Mouse (Mus musculus) layer of hippocampus, postnatal 10 days (tissue): ENCODE data around the gene Cmtm8. TPM values are rescaled to one million over a fixed set of nuclear protein-coding genes. Genes with fewer than 3 reads are reported as not detected.

ENCODE experiments used
- DNase-seq, 2 experiments: peaks; one replicate each; pipeline ENCODE4 v3.0.0; 2021; ENCODE audit warnings: low spot score in 2 of 2
- long read RNA-seq: library from polyadenylated mRNA; stranded (forward); transcript quantifications from one replicate; pipeline ENCODE4 v2.0.0, GENCODE M21; 2023
- total RNA-seq, 2 experiments: library from RNA; stranded (reverse); gene quantifications; 2 replicates each; pipeline ENCODE4 v1.2.3; 2021

Gene Cmtm8
- 1 to 10 TPM; 1.7 to 2.9 TPM for total RNA-seq
- long read RNA-seq, partial matches to known transcripts = 0 of 3 reads
- long read RNA-seq, other reads (novel, unspliced or antisense) = 0 of 3 reads

DNA sequence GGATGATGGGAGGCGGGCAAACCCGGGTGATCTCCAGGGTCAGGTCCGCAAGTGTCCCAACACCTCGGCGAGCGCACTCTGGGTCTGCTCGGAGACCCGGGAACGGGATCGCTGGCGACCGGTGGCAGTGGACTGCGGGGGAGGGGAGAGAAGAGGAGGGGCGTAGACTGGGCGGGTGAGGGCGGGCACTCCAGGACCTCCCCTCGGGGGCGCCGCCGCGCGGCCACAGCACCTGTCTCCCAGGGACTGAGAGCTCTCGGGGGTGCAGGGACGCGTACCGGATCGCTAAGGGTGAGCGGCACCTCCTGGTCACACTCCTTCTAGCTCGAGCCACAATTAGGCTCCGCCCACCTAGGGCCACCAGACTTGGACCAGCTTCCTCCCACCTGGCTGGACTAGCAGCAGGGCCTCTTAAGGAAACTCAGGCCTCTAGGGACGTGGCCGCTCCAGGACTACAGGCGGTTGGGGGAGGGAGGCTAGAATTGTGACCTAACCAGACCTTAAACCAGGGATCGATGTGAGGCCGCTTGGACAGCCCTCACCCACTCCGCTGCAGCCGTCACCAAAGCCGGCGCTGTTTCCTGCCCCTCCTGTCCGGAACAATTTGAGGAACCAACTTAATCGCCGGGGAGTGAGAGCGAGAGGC is at the start of gene Cmtm8:
TSS of gene Cmtm8 (minus strand) at position 140 of the 646 bp plus-strand sequence.
- peak; percentile 50 to 53 for DNase-seq

DNA sequence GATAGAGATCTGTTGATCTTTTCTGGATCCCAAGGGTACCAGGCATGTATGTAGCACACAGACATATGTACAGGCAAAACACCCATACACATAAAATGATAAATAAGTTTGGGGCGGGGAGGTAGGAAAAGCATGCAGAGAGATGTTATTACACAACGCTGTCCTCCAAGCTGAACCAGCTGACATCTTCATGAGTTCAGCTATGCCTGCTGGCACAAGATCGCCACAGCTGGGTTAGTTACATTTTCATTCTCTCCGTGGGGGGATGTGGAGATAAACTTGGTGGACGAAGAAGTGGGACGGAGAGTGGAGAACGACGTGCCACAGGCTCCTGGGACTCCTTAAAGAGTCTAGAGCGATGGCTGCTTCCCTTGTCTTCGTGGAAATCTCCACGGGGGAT is 49.0 kb upstream of the Cmtm8 start:
- no peak for DNase-seq

DNA sequence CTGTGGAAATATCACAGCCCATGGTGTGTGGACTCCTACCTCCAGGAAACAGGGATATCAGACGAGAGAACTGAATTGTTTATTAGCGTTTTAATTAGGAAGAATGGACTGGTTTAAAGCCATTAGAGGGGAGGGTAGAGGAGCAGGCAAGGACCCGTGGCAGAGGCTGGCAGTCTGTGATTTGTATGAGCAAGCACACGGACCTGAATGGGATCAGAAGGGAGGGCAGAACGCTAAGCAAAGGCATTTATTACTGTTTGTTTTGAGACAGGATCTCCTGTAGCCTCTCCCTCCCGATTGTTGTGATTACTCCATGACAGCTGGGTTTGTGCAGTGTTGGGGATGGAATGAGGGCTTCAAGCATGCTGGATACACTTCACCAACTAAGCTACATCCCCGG is 46.4 kb upstream of the Cmtm8 start:
- DNase-seq = no peak

DNA sequence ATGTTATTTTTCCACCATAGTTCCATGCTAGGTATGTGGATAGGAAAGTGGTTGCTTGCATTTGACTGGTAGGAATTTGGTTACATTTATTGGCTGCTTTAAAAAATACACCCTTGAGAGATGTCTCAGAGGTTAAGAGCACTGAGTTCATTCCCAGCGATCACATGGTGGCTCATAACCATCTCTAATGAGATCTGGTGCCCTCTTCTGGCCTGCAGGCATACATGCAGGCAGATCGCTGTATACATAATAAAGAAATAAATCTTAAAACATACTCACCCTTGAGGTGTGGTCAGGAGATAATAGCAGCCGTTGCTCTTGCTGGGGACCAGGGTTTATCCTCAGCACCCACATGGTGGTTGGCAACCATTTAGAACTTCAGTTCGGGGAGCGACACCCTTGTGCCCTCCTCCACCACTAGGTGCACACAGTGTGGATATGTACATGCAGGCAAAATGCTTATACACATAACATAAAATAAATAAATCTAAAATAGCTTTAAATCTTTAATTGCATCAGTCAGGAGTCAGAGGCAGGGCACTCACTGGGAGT is 45.0 kb upstream of the Cmtm8 start:
- DNase-seq = no peak

DNA sequence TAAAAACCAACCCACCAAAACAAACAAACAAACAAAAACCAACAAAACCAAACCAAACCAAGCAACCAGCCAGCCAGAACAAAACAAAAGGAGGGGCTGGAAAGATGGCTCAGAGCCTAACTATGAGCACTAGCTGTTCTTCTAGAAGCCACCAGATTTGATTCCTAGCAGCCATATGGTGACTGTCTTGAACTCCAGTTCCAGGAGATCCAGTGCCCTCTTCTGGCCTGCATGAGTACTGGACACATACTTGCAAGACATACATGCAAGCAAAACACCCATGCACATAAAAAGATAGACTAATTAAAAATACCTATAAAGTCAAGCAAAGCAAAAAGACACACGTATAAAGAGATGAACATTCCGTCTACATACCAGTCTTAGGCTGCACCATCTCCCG is 43.7 kb upstream of the Cmtm8 start:
- peak; percentile 14 to 29 for DNase-seq

DNA sequence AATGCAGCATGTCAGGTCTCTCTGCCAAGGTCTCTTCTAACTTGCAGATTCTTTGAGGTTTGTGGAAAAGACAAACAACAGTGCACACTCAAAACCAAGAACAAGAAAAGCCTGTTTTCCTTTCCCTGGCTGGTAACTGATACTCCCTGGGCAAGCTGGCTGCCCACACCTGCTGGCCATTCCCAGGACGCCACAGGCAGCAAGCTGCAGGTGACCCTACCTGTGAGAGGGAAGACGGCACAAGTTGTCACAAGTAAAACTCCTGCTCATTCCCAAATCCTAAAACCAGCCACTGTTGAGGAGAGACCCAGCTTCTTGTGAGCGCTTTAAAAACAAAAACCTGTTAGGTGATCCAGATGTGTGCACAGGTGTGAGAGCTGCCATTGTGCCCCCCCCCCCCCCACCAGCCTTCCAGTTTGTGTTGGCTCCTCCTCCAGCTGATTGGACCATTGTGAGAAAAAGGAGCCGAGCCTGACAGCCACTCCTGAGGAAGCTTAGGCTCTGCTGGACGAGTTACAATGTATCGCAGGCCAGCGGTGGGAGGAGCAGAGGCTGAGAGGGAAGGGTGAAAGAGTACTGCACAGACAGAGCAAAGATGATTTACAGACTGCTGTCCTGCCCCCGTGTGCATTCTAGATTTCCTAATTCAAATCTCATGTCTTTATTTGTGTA is 42.2 kb upstream of the Cmtm8 start:
- no peak for DNase-seq

DNA sequence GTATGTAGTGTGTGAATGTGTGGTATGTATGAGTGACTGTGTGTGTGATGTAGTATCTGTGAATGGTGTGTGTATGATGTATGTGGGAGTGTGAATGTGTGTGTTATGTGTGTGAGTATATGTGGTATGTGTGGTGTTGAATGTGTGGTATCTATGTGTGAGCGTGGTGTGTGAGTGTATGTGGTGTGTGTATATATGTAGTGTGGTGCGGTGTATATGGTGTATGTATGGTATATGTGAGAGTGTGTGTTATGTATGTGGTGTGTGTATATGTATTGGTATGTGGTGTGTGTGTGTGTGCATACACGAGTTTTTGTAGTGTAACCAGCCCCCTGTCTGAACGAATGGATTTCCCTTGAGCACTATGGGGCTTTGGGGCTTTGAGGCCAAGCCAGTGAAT is 41.6 kb upstream of the Cmtm8 start:
- no peak for DNase-seq

DNA sequence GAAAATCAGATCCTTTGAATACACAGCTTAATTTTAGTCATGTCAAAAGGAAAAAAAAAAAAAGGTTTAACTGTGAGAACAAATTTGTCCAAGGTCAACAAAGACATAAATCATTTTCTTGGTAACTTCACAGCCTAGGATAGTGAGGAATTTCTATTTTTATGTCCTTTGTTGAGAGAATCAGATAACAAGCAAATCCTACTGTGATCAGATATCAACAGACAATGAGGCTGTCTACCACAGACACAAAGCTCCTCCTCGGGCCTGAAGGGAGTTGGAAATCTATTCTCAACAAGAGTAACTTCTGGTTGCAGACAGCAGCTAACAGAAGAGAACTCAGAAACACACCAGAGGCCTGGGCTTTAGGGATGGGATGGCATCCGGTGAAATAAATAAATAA is 38.0 kb upstream of the Cmtm8 start:
- no peak for DNase-seq

DNA sequence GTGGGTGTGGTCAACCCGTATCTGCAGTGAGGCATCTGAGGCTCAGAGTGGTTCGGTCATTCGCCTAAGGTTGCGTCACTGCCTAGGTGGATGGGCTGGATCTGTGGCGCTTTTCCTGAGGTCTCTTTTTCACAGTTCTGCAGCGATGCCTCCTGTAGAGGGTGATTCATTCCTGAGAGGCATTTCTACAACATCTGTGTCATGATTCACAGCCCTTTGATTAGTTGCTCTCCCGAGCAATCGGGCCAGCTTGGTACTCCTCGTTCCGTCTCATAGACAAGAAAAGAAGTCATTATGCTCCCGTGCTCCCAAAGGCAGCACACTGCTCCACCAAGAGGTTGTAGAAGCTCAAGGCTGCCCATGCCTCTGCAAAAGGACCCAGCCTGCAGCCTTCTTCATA is 11.4 kb upstream of the Cmtm8 start:
- DNase-seq = peak; percentile 25 to 32

DNA sequence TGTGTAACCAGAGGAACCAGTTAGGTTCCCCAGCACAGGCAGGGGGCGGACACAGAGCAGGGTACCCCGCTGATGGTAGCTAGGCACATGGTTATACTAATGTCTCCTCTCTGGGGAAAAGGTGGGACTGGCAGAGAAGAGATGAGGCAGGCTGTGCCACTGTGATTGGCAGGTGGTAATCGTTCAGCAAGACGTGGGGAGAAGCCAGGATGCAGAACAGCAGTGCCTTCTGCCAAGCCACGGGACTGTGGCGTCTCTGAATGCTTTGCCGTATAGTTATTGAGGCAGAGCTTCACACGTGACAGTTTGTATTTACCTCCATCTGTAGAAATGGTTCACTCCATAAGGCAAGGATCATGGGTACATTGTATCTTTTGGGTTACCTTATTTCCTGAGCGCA is 10.7 kb upstream of the Cmtm8 start:
- DNase-seq = peak; percentile 40 to 46

DNA sequence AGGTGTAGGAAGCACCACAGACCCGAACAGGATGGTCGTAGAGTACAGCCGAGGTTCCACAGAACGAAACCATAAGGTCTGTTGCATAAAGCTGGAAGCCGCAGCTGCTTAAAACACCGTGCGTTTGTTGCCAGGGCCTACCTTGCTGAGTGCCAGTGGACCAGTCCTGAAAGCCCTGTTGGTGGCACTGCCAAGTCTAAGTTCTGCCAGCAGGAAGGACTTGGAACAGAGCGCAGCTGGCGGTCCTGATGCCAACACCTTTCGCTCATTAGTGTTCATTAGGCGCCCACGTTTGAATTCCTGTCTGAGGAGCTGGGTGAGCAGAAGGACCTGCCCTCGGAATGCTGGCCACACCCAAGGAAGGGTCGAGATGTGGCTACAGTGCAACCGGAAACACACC is 9.4 kb upstream of the Cmtm8 start:
- no peak for DNase-seq

DNA sequence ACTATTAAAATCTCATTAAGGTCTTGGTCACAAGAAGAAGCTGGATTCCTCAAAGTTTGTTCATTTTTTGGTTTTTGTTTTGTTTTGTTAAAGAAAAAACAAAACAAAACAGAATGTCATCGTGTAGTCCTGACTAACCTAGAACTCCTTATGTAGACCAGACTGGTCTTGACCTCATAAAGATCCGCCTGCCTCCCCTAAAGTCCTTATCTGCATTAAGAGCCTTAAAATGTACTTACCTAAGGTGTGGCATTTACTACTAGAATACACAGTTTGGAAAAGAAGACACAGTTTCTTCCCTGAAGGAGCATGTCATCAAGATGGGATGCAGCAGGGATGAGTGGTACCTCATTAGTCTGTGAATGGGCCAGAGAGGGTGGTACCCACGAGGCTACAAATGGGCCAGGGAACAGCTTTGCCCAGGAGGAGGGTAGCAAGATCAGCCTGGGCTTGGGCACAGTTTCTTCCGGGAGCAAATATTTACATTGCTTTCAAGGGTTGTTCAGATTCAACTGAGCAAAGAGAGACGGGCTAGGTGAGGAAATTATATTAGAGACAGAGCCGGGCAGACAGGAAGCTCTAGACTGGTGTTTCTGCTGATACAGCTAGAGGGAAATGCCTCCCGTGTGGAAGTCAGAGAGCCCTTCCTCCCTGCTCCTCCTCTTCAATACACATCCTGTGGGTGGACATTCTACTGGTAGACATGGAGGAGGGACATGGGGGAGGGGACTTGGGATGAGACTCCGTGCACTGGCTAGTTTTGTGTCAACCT is 7.6 kb upstream of the Cmtm8 start:
- DNase-seq = no peak

DNA sequence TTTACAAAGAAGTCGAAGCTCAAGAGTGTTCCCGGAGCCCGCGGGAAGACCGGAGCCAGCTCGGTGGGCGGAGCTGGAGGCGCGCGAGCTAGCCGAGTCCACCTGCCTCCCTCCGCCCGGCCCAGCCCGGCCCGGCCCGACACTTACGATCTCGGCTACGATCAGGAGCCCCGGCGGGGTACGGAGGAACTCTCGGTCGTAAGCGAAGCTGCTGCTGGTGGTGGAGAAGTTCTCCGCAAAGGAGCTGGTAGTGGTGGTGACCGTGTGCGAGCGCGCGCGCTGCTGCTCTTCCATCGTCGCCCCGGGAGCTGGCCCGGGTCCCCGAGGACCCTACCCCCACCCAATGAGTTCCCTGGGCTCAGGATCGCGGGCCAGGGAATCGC is 331 bp downstream of the Cmtm8 start:
- DNase-seq = no peak

DNA sequence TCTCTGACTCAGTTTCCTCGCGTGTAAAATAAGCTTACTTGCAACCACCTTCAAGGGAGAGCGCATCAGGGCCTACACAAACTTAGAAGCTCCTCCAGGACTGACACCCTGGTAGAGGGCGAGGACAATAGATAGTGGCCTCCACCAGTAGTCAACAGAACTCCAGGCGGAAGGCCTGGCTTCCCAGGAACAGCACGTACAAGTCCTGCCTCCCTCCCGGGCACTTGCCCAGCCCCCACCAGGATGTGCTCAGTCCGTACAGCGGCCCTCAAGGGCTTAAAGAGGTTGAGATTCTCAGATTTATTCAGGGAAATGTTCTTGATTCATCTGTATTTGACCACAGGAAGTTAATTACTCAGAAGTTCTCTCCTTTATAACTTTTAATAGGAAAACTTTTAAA is 1.1 kb downstream of the Cmtm8 start:
- no peak for DNase-seq

DNA sequence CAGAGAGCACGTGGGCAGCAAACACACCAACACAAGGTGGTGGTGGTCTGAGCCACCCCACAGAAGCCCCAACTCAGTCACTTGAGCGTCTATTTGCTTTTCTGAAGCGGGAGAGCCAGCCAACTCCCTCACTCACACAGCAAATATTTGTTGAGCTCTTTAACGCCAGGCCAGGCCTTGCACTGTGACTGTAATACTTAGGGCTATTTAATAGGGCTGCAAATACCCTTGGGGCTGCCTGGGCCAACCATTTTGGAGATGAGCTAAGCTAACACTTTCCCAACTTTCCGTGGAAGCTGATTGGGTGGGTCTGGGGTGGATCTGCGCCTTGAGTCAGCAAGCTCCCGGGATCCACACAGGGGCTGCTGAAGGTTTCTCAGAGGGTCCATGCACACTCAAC is 1.7 kb downstream of the Cmtm8 start:
- no peak for DNase-seq

DNA sequence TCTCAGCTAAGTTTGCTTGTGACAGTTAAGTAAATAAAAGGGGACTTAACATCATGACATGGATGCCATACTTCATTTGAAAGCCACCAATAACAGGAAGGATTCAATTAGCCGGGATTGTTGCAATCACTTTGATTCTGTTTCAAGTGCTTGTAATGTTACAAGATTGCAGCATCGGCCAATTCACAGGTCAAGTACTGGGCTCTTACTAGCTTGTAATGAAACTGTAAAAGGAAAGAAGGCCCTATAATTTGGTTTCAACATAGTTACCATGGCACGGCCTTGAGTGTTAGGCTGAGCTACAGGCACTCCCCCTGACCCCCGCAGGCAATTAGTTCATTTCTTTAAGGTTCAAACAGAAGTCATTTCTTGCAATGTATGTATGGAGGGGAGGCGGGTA is 5.1 kb downstream of the Cmtm8 start:
- DNase-seq = no peak

DNA sequence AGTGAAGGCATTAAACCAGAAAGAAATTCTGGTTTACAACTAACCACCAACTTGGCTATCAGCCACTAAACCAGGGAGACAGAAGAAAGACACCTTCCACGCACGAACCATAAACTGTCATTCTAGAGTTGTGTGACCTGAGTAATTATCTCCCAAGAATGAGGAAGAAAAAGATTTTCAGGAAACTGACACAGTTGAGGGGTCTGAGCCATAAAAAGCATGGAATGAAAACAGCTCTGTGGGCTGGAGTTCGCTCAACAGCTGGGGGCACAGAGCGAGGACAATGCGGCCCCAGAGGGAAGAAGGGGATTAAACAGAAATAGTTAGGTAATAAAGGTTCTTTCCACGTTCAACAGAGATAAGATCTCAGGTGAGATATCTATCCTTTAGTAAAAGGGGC is 12.4 kb downstream of the Cmtm8 start:
- no peak for DNase-seq

DNA sequence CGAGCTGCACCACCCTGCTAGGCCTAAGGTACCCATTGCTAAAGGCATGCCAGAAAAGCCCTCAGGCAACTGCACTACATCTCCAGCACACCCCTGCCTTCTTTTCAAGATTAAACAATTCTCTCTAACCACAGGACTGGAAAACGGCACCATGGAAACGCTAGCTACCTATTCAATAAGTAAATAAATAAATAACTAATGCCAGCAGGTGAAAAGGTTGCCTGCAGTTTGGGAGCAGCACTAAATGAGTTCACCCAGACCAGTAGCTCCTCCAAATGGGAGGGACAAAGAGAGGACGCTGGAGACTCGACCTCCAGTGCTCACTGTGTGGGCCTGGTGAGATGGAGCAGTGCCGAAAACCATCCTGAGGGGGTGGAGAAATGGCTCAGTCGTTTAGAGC is 13.6 kb downstream of the Cmtm8 start:
- no peak for DNase-seq

DNA sequence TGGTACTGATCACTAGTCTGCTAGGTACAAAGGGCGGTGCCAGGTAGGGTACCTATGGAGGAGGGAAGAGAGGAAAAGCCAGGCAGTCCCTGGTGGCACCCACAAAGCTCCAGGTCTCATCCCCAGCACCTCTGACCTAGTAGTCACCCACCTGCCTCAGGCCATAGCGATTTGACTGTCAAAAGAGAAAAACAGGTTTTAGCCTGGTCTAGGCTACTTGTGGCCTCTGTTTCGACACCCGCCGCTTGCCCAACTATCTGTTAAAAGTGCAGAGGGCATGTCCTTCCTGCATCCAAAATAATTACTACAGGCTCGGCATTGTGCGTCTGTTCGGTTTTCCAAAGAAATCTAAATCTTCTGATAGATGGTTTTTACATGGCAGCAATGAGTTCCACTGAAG is 14.3 kb downstream of the Cmtm8 start:
- no peak for DNase-seq

DNA sequence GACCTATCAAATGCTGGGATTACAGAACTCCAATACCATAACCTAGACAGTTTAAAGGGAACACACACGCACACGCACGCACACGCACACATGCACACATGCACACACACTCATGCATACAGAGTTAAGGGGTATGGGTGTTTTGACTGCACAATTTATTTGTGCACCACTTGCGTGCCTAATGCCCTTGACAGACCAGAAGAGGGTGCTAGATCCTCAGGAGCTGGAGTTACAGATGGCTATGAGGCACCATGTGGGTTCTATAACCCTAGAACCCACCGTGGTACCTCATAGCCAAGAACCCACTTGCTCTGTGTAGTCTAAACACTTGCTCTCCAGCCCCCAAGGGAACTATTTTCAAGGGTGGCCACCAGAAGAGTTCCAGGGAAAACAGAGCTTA is 15.6 kb downstream of the Cmtm8 start:
- no peak for DNase-seq

DNA sequence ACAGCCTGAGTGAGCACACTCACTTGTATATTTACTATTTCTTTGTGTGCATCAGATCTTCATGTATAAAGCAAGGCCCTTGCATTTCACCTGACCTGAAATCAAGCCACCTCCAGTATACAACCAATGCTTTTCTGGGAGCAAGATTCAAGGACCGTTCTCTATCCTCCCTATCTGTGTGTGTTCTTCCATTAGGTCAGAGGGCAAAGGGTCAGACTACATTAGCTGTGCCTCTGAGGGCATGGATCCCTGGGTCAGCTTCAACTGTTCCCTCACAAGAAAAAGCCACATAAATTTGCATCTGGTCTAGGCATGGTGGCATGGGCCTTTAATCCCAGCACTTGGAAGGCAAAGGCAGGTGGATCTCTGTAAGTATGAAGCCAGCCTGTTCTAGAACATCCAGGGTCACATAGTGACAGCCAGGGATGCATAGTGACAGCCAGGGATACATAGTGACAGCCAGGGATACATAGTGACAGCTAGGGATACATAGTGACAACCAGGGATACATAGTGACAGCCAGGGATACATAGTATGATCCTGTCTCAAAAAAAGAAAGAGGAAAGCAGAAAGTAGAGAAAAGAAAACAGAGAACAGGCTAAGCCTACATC is 16.6 kb downstream of the Cmtm8 start:
- DNase-seq = no peak

DNA sequence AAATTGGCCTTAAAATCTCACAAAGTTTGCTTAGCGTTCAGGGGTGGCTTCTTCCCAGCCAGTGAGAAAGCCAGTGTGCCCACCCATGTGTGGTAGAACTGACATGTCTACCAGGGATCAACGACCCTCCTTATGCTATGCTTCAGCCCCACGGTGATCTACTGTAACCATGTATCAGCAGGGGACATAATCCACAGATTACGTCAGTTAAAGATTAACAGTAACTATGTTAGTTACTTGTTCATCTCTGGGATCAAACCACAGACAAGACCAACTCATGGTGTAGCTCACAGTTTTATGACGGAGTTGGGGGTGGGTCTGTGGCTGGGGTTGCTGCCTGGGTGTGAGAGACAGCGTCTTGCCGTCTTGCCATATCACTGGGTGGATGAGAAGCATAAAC is 19.8 kb downstream of the Cmtm8 start:
- no peak for DNase-seq
